Mouse (Mus musculus): Measurements from ENCODE around the gene Mindy4b-ps. TPM values are rescaled to one million over a fixed set of nuclear protein-coding genes. Genes with fewer than 3 reads are reported as not detected.

The Mindy4b-ps gene
- polyA plus RNA-seq, 1 experiment, result not detected

DNA sequence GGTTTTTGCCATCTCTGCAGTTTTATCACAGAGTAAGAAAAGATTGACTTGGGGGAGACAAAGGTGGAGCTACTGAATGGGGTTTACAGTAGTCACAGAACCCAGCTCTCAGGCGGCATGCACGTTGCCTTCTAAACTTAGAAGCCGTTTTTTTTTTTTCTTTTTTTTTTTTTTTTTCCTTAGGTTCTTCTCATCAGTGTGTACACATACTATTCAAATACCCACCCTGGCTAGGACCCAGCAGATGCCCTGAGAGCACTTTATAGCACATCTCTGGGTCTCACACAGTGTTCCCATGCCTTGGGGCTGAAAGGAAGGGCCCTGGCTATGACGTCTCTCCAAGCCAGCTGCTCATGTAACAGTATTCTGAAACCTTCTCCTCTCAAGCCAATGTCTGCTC, 23.4 kb downstream of the Mindy4b-ps start:
- no peak for TF ChIP-seq GATA1 (IDR thresholded peaks at IDR 0.05; ENCODE audit: low read length)

- TF ChIP-seq GATA1 (IDR thresholded peaks at IDR 0.05; ENCODE audit: low read length), result no peak
These were observed 23.9 kb downstream of the Mindy4b-ps start for GRCm38 (mm10) chr3:58798245-58798644.

- TF ChIP-seq GATA1 (IDR thresholded peaks at IDR 0.05; ENCODE audit: low read length), result no peak
These were observed 32.6 kb downstream of the Mindy4b-ps start for GRCm38 (mm10) chr3:58789473-58789872.

GRCm38 (mm10) chr3:58789033-58789432, 33.1 kb downstream of the Mindy4b-ps start:
- TF ChIP-seq GATA1 (IDR thresholded peaks at IDR 0.05; ENCODE audit: low read length), result no peak

- no peak for TF ChIP-seq GATA1 (IDR thresholded peaks at IDR 0.05; ENCODE audit: low read length)
These were observed 35.6 kb downstream of the Mindy4b-ps start for GRCm38 (mm10) chr3:58786470-58786869.

DNA sequence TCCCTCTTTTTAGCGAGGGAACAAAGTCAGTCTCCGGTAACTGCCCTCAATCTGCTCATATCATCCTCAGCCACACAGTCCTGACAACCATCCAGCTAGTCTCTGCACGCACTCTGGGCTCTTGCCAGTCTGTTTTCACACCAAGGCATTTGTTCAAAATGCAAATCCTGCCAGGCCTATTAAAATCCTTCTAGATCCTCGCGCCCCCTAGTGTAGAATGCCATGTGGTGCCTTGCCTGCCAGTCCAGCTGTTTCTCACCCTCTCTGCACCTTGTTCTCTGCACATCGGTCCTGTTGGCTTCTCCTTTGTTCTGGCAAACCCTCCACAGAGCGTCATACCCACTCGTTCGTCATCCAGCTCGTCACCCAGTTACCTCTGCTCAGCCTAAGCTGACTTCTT, 36.2 kb downstream of the Mindy4b-ps start:
- no peak for TF ChIP-seq GATA1 (IDR thresholded peaks at IDR 0.05; ENCODE audit: low read length)

DNA sequence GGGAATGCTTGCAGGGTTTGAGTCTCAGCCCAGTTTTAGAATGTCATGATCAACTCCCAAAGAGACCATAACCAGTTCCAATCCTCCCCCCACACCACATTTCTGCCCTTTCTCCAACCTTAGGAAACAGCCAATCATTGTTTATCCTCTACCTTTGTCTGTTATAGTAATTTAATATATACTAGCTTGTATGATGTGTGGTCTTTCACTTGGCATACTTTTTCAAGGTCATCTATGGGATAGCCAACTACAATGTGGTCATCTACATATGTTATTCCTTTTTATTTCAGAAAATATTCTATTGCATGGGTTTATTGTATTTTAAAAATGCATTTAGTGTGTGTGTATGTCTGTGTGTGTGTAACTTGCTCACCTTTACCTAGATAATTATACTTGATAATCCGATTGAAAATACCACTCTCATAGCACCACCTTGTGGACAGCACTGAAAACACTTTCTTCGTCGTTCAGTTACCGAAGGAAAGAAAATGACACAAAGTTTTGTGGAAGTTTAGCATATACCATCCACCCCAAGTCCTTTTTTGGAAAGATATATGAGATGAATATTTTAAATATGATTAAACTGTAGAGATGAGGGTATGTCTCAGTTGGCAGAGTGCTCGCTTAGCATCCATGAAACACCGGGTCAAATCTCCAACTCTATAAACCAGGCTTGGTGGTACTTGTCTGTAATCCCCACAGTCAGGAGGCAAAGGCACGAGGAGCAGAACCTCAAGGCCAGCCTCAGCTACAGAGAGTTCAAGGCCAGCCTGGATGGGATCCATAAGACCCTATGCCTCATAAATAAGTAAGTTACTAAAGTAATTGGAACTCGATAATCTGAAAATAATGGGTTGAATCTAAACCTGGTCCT, 37.7 kb downstream of the Mindy4b-ps start:
- no peak for TF ChIP-seq GATA1 (IDR thresholded peaks at IDR 0.05; ENCODE audit: low read length)

GRCm38 (mm10) chr3:58783602-58784218, 38.4 kb downstream of the Mindy4b-ps start:
- no peak for TF ChIP-seq GATA1 (IDR thresholded peaks at IDR 0.05; ENCODE audit: low read length)

DNA sequence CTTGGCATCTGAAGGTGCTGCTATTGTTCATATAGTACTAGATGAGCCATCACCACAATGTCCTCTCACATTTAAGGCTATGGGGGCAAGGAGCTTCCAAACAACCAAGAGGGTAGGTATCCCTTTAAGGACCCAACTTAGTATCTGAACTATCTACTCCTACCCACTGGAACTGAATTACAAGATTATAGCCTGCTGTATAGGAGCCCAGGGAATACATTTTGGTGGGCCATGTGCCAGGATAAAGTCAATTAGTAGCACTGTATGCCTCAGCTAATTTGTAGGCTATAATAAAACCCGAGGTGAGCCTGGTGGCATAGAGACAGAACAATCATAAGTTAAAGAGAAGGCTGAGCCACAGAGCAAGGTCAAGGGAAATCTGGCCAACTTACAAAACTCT, 65.7 kb downstream of the Mindy4b-ps start:
- no peak for TF ChIP-seq GATA1 (IDR thresholded peaks at IDR 0.05; ENCODE audit: low read length)

DNA sequence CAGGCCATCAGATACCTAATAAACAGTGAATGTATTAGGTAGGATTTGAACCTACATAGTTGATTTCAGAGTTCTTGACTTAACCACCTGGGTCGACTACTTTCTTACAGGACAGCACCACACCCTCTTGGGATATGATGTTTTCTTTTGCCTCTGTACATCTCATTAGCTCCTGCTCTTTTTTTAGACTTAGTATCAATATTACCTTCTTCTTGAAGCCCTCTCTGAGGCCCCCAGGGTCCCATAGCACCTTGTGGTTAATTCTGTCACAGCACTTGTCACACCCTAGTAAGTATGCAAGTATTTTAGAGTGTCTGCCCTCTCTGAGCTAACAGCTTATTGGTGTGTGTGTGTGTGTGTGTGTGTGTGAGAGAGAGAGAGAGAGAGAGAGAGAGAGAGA, 66.3 kb downstream of the Mindy4b-ps start:
- TF ChIP-seq GATA1 (IDR thresholded peaks at IDR 0.05; ENCODE audit: low read length), result no peak

DNA sequence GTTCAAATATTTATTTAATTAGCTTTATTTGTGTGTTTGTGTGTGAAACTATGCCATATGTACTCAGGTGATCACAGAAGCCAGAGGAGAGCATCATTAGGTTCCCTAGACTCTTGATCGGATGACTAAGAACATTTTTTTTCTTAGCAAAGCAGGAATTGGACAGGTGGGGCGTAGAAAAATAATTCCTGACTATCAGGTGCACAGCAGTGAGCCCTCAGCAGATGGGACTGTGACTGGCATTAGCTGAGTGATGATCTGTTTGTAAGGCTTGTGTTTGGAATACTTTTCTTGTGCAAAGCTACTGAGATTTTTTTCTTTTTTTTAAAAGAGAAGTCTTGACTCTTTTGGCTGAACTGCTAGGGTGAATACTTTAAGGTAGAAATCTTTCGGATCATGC, 67.8 kb downstream of the Mindy4b-ps start:
- no peak for TF ChIP-seq GATA1 (IDR thresholded peaks at IDR 0.05; ENCODE audit: low read length)

DNA sequence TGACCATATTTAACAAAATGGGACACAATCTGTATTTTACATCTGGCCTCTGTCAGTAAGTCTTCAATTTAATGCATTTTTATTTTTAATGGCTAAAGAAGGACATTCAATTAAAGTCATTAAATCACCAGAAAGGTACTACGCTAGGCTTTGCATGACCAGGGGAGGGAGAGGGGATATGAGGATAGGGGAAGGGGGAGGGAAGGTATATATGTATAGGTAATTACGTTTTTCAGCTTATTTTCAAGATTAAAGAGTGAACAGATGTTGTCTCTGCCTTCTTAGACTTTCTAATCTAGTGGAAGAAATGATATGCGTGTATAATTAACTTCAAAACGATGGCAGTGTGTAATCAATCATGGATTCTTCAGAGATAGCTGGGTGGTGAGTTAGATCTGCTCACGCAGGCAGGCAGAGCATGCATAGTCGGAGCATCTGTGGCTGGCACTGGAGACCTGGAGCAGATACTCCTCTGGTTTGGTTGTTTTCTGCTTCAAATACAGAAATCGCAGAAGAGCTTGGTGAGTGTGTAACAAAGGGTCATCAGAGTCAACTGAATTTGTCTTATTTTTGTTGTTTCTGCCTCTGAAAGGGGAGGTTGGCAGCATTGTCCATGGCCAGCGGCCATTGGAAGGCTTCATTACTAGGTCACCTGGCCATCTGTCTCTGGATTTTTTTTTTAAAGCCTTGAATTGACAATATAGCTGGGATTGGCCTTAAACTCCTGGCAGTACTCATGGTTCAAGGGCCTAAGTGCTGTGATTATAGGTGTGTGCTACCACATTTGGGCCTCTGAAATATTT, 70.1 kb downstream of the Mindy4b-ps start:
- no peak for TF ChIP-seq GATA1 (IDR thresholded peaks at IDR 0.05; ENCODE audit: low read length)

- no peak for TF ChIP-seq GATA1 (IDR thresholded peaks at IDR 0.05; ENCODE audit: low read length)
These were observed 73.4 kb downstream of the Mindy4b-ps start for GRCm38 (mm10) chr3:58748724-58749123.

DNA sequence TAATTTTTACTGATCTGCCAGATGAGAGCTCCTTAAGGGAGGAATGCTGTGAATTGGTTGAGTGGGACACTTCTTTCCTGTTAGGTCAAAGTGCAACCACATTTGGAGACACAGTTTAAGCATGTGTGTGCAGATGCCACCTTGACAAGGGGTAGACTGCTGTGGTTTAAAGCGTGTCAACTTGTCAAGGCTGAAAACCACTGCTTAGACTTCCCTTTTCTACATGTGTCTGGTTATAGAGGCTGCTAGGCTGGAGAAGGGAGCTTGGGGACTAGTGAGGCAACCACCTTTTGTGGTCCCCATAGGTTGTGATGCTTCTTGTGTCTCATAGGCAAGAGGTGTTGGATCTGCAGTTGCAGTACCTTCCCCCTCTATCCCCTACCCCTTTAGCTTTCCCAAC, 74.2 kb downstream of the Mindy4b-ps start:
- no peak for TF ChIP-seq GATA1 (IDR thresholded peaks at IDR 0.05; ENCODE audit: low read length)

- TF ChIP-seq GATA1 (IDR thresholded peaks at IDR 0.05; ENCODE audit: low read length), result no peak
These were observed 82.6 kb downstream of the Mindy4b-ps start for GRCm38 (mm10) chr3:58739536-58739935.

Other genes starting within 250 kb of the Mindy4b-ps start
- gene Selenot, start 245.7 kb downstream of the Mindy4b-ps start, polyA plus RNA-seq (2012), result 29.6 and 44.1 TPM in 2 replicates
- not detected in 2 replicates for gene Erich6, start 185.1 kb downstream of the Mindy4b-ps start, polyA plus RNA-seq (2012)
- 15.0 and 19.9 TPM in 2 replicates for gene Siah2, start 129.9 kb downstream of the Mindy4b-ps start, polyA plus RNA-seq (2012)
- not detected in 2 replicates for gene Clrn1, start 63.0 kb upstream of the Mindy4b-ps start, polyA plus RNA-seq (2012)
- 0.01 TPM in 1 of 2 replicates, not detected in the other for gene Med12l, start 183.5 kb upstream of the Mindy4b-ps start, polyA plus RNA-seq (2012)